Mouse (Mus musculus): ENCODE results near the gene Pald1.

GRCm38 (mm10) chr10:61417672-61418071 lies 34.3 kb upstream of the Pald1 start, which contains the start of gene Nodal:
- TF ChIP-seq POLR2A (IDR thresholded peaks at IDR 0.05; ENCODE audit: low read depth, low read length) (no peak), CTCF (IDR thresholded peaks at IDR 0.05; ENCODE audit: extremely low read depth, insufficient read length, insufficient replicate concordance, low read depth, low read length) (no peak)
